Mouse (Mus musculus) megakaryocyte, embryonic 14.5 days (primary cell): ENCODE data around the gene Trim46. TPM values are rescaled to one million over a fixed set of nuclear protein-coding genes. Genes with fewer than 3 reads are reported as not detected.

ENCODE experiments used
- H3K27me3 ChIP-seq: replicated peaks from 2 replicates; pipeline ENCODE3; 2012; ENCODE audit warnings: inconsistent platforms
- H3K36me3 ChIP-seq: replicated peaks from 2 replicates; pipeline ENCODE3; 2012; ENCODE audit warnings: low read length, inconsistent platforms, mixed read lengths
- H3K4me1 ChIP-seq: 2 replicates; pipeline ENCODE4 v1.6.1; 2012; ENCODE audit warnings: inconsistent platforms
- H3K4me3 ChIP-seq: replicated peaks from 2 replicates; pipeline ENCODE3; 2012; ENCODE audit warnings: moderate library complexity, mild to moderate bottlenecking, inconsistent platforms
- H3K9me3 ChIP-seq: 2 replicates; pipeline ENCODE4 v1.6.1; 2012; ENCODE audit warnings: inconsistent platforms
- FLI1 ChIP-seq: IDR thresholded peaks from 2 replicates; pipeline ENCODE4 v1.6.1; 2012; ENCODE audit warnings: low read length, inconsistent platforms, mixed read lengths
- GATA1 ChIP-seq: IDR thresholded peaks from 3 replicates; pipeline ENCODE4 v1.6.1; 2012; ENCODE audit warnings: mixed read lengths, low read length, inconsistent platforms, borderline replicate concordance
- polyA plus RNA-seq: library from polyadenylated mRNA; stranded (reverse); fragments of >175 nt; gene quantifications from 2 replicates; pipeline ENCODE4 v1.2.3, GENCODE M21; 2012; ENCODE audit warnings: low replicate concordance; ENCODE audit not compliant: insufficient read depth

Trim46 gene
- polyA plus RNA-seq: 1.8 and 2.1 TPM in 2 replicates

DNA sequence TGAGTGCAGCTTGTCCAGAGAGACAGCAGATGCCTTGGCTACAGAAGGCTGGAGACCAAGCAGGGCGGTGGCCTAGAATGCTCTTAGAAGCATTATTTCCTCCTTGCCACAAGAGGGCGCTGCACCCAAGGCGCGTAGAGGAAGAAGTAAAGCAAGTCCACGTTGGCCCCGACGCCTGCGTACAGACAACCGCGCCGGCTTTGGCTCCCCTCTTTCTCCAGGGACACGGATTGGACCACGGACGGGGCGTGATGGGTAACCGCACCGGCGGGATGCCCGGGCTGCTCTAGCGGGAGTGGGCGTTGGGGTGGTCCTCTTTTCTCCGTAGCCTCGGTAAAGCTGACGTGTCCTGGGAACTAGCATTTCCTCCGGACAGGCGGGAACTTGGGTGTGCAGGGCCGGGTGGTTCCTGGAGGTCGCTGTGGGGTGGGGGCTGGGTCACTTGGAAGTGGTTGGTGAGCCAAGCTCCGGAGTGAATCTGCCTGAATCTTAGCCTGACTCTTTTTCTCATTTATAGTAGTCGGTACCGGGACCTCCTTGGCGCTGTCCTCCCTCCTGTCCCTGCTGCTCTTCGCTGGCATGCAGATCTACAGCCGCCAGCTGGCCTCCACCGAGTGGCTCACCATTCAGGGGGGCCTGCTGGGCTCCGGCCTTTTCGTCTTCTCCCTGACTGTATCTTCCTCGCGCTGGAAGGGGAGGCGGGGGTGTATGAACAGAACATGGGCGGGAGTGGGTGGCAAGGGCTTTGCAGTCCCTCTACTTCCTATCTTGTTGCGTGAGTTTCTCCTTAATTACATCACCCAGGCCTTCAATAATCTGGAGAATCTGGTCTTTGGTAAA lies at the start of gene Trim46:
Trim46 (minus strand) TSS at position 49 of the 840 bp plus-strand sequence.
- H3K9me3 ChIP-seq: no peaks in the 10 kb centered on the region
- H3K4me1 ChIP-seq: peaks cover 88% of the 10 kb centered on the region
- no peak for TF ChIP-seq FLI1
- TF ChIP-seq GATA1: no peak
- peak within 1 kb of the TSS; percentile 95 for H3K4me3 ChIP-seq
- peaks cover under 1% of the 10 kb centered on the region for H3K27me3 ChIP-seq
- peaks cover 26% of the 10 kb centered on the region for H3K36me3 ChIP-seq

- no peak for TF ChIP-seq GATA1
- no peak for TF ChIP-seq FLI1
- H3K4me1 ChIP-seq: peaks cover 37% of the 10 kb centered on the region
- no peaks in the 10 kb centered on the region for H3K36me3 ChIP-seq
- no peaks in the 10 kb centered on the region for H3K9me3 ChIP-seq
- peaks cover 39% of the 10 kb centered on the region for H3K27me3 ChIP-seq
- H3K4me3 ChIP-seq: no peak overlapping the region
Observed at GRCm38 (mm10) chr3:89295685-89296230, 49.6 kb upstream of the Trim46 start.

DNA sequence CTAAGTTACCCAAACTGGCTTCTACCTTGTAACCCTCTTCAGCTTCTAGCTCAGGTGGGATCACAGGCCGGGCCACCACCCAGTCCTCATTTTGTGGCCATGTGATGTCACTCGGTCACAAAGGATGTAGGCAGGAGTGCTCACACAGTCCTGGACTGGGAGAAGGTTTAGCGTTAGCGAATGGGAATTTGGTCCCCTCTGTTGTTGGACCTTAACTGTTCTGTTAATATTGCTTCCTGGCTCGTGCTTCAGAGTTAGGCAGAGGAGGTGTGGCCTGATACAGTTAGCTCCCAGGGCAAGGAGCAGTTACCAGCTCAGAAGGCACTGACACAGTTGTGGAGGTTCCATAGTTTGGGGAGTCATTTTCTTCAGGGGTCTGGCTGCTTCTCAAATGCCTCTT lies 48.1 kb upstream of the Trim46 start:
- no peak for TF ChIP-seq FLI1
- TF ChIP-seq GATA1: no peak
- Histone ChIP-seq H3K4me1 (peaks cover 25% of the 10 kb centered on the region), H3K9me3 (no peaks in the 10 kb centered on the region), H3K4me3 (no peak overlapping the region), H3K36me3 (no peaks in the 10 kb centered on the region), H3K27me3 (peaks cover 36% of the 10 kb centered on the region)

DNA sequence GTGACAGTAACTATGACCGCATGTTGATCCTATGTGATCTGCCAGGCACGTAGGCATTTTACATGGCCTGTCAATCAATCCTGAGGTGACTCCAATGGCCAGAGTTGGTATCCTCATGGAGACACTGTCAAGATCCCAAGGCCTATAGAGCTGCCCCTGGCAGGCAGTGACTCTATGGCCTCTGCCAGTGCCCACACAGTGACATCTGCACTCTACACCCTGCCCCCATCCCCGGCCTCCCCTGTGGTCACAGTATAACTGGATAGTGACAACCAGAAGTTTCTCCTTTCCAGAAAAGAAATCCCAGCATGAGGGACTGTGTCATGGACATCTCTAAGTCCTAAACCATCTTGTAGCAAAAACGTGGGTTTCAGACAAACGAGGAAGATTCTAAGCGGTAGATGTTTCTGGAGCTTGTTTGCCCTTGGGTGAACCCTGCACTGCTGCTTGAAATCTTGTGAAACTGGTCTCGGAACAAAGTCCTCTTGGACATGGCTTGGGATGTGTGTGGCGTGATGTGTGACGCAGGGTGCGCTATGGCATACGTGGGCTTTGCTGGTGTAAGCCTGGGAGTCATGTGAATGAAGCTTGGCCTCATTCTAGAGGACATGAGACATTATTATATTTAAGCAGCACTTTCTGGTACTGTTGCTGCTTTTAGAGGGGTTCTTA lies 47.3 kb upstream of the Trim46 start:
- peaks cover 40% of the 10 kb centered on the region for H3K27me3 ChIP-seq
- no peak overlapping the region for H3K4me3 ChIP-seq
- no peaks in the 10 kb centered on the region for H3K36me3 ChIP-seq
- TF ChIP-seq FLI1 (no peak), GATA1 (no peak)
- no peaks in the 10 kb centered on the region for H3K9me3 ChIP-seq
- H3K4me1 ChIP-seq: peaks cover 24% of the 10 kb centered on the region

DNA sequence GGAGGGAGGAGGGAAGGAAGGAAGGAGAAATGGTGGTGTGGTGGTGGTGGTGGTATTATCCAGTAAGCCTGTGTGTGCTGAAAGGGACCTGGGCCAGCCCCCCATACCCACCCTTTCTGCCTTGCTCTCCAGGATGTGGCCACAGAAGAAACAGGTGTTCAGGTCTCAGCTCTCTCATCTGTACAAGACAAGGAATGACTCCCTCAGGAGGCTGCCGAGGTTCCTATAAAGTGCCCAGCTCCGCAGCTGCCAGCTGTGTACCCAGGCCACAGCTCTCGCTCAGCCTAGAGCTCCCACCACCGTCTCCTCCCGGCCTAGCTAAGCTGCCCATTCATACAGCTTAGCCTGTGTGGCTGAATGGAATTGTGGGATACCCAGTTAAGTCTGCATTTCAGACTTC lies 46.2 kb upstream of the Trim46 start:
- peaks cover 30% of the 10 kb centered on the region for H3K4me1 ChIP-seq
- H3K9me3 ChIP-seq: no peaks in the 10 kb centered on the region
- TF ChIP-seq FLI1 (no peak), GATA1 (no peak)
- peaks cover 47% of the 10 kb centered on the region for H3K27me3 ChIP-seq
- no peak overlapping the region for H3K4me3 ChIP-seq
- no peaks in the 10 kb centered on the region for H3K36me3 ChIP-seq

- Histone ChIP-seq H3K27me3 (peaks cover 49% of the 10 kb centered on the region), H3K4me1 (peaks cover 27% of the 10 kb centered on the region), H3K4me3 (no peak overlapping the region), H3K36me3 (no peaks in the 10 kb centered on the region), H3K9me3 (no peaks in the 10 kb centered on the region)
- TF ChIP-seq GATA1: no peak
- TF ChIP-seq FLI1: no peak
Observed at GRCm38 (mm10) chr3:89291874-89292273, 45.8 kb upstream of the Trim46 start.

GRCm38 (mm10) chr3:89288503-89288928 lies 42.4 kb upstream of the Trim46 start:
- no peaks in the 10 kb centered on the region for H3K9me3 ChIP-seq
- H3K36me3 ChIP-seq: no peaks in the 10 kb centered on the region
- H3K27me3 ChIP-seq: peaks cover 69% of the 10 kb centered on the region
- no peak for TF ChIP-seq FLI1
- no peak for TF ChIP-seq GATA1
- H3K4me1 ChIP-seq: peaks cover 29% of the 10 kb centered on the region
- H3K4me3 ChIP-seq: no peak overlapping the region

DNA sequence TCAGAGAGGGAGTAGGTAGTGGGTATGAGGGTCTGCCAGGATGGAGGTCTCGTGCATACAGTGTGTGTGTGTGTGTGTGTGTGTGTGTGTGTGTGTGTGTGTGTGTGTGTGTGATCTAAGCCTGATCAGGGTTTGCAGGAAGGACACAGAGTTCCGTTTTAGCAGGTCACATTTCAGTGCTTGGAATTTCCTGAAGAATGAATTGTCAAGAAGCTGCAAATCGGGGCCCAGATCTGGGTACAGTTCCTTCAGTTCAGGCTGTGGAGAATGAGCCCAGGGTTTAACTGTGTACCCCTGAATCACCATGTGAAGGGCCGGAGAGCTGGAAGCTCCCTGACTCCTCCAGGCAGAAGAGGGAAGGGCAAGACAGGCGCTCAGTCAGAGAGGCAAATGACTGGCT lies 41.2 kb upstream of the Trim46 start:
- H3K9me3 ChIP-seq: no peaks in the 10 kb centered on the region
- H3K4me1 ChIP-seq: peaks cover 24% of the 10 kb centered on the region
- H3K36me3 ChIP-seq: no peaks in the 10 kb centered on the region
- no peak overlapping the region for H3K4me3 ChIP-seq
- peaks cover 71% of the 10 kb centered on the region for H3K27me3 ChIP-seq
- TF ChIP-seq FLI1 (no peak), GATA1 (no peak)

GRCm38 (mm10) chr3:89285526-89285925 lies 39.4 kb upstream of the Trim46 start:
- H3K27me3 ChIP-seq: peaks cover 79% of the 10 kb centered on the region
- no peak overlapping the region for H3K4me3 ChIP-seq
- no peak for TF ChIP-seq GATA1
- TF ChIP-seq FLI1: no peak
- H3K36me3 ChIP-seq: no peaks in the 10 kb centered on the region
- H3K4me1 ChIP-seq: peaks cover 38% of the 10 kb centered on the region
- no peaks in the 10 kb centered on the region for H3K9me3 ChIP-seq

DNA sequence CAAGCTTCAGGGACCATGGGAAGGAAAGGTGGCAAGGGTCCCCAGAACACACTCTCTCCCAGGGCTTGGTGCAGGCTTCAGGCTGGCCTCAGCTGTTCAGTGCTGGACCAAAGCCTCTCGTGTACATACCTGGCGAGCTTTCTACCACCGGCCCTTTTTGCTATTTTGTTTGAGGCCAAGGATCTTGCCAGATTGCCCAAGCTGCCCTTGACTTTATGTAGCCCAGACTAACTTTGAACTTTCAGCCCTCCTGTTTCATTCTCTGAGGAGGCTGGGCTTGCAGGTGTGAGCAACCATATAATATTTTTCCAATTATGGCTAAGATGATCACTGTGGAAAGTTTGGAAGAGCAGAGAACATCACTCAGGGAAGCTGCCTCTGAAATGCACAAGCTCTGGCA lies 38.2 kb upstream of the Trim46 start:
- no peaks in the 10 kb centered on the region for H3K36me3 ChIP-seq
- H3K9me3 ChIP-seq: no peaks in the 10 kb centered on the region
- peaks cover 89% of the 10 kb centered on the region for H3K27me3 ChIP-seq
- no peak for TF ChIP-seq FLI1
- TF ChIP-seq GATA1: no peak
- H3K4me1 ChIP-seq: peaks cover 51% of the 10 kb centered on the region
- H3K4me3 ChIP-seq: no peak overlapping the region
